Mouse (Mus musculus): Measurements from ENCODE around the gene Khdrbs2. TPM values are rescaled to one million over a fixed set of nuclear protein-coding genes. Genes with fewer than 3 reads are reported as not detected.

Gene Khdrbs2
- polyA plus RNA-seq, 1 experiment, result not detected

DNA sequence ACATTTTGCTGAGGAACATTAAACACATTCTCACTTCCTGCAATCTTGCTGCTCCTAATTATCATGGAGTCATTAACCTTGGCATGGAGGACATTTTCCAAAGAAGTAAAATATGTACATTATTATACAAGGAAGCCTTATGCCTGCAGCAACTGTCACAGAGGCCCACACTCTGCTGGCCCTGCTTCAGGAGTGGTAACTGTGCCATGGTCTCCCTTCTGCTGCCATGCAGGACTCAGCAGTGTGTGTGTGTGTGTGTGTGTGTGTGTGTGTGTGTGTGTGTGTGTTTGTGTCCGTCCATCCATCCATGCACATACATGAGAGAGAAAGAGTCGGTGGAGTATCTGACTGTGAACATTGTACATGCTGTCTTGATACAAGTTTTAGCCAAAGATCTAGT is 396.4 kb downstream of the Khdrbs2 start:
- no peak overlapping the region for H3K4me3 ChIP-seq (ENCODE audit: insufficient read depth, low read length)
- TF ChIP-seq CTCF (IDR thresholded peaks at IDR 0.05; ENCODE audit: low read depth, low read length) (no peak), POLR2A (IDR thresholded peaks at IDR 0.05; ENCODE audit: borderline replicate concordance, low read depth, low read length) (no peak)
- no peak overlapping the region for H3K27ac ChIP-seq (ENCODE audit: insufficient read depth, low read depth, low read length)
- H3K4me1 ChIP-seq (ENCODE audit: control insufficient read depth, insufficient read depth, low read length), result no peaks in the 10 kb centered on the region

DNA sequence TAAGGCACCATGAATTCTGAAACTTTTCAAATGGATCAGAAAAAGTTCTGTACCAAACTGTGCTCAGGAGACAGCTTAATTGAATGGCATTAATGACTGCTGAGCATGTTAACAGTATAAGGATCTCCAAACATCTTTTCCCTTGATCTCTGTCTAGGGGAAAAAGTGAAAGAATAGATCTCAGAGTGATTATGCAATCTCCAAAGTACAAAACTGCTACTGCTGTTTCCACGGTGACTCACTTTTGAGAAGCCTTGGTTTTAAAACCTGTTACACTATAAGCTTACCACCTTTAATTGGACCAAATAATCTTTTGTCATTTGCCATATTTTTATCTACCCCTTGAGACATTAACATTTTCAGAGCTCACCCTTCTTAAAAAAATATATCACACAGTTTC is 453.5 kb downstream of the Khdrbs2 start:
- no peak overlapping the region for H3K4me3 ChIP-seq (ENCODE audit: insufficient read depth, low read length)
- TF ChIP-seq POLR2A (IDR thresholded peaks at IDR 0.05; ENCODE audit: borderline replicate concordance, low read depth, low read length) (no peak), CTCF (IDR thresholded peaks at IDR 0.05; ENCODE audit: low read depth, low read length) (no peak)
- no peak overlapping the region for H3K27ac ChIP-seq (ENCODE audit: insufficient read depth, low read depth, low read length)
- no peaks in the 10 kb centered on the region for H3K4me1 ChIP-seq (ENCODE audit: control insufficient read depth, insufficient read depth, low read length)

DNA sequence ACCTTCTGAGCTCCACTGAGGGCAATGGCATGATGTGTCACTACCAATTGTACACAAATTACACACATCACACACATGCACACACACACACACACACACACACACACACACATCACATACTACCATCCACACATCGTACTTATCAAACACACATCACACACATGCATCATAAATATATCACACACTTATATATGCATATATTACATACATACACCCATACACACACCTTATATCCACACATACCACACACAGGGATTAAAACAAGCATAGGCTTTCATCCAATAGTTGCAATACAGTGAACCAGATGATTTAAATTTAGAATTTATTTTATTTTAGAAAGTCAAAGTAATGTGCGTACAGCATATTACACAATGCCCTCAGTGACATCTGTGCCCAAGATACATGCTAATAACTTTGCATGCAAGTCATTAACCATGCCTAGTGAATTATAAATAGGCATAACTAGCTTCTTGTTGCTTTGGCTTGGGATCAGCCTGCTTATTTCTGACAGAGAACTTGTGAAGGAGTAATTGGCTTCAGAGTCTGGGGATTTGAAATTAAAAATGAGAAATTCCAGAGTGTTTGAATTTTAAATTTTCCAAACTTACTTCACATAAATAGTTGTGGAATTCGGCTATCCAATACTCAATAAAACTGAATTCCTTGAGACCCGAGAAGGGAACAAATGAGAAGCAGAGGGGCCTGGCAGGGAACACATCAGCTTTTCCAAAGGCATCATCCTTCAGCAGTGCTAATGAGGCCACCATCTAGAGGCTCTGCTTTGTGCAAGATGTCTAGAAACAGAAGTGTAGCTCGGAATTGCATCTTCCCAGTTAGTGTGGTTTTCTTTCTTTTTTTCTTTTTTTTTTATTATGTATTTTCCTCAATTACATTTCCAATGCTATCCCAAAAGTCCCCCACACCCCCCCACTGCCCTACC is 460.2 kb downstream of the Khdrbs2 start:
- Histone ChIP-seq H3K4me3 (ENCODE audit: insufficient read depth, low read length) (no peak overlapping the region), H3K4me1 (ENCODE audit: control insufficient read depth, insufficient read depth, low read length) (no peaks in the 10 kb centered on the region), H3K27ac (ENCODE audit: insufficient read depth, low read depth, low read length) (no peak overlapping the region)
- TF ChIP-seq CTCF (IDR thresholded peaks at IDR 0.05; ENCODE audit: low read depth, low read length) (no peak), POLR2A (IDR thresholded peaks at IDR 0.05; ENCODE audit: borderline replicate concordance, low read depth, low read length) (no peak)

DNA sequence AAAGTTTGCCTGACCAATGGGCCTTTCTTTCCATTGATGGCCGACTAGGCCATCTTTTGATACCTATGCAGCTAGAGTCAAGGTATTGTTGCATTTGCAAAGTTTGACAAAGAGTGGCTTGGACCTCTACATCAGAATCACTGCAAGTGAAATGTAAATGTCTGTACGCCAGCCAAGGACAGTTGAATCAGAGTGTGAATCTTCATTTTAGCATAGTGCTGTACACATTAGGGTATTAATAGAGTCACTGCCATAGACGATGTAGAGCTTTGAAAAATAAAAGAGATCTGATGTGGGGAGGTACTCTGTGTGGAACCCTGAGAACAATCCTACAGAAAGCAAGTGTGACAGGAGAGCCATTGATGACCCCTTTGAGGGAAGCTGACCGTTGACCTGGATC is 460.9 kb downstream of the Khdrbs2 start:
- TF ChIP-seq CTCF (IDR thresholded peaks at IDR 0.05; ENCODE audit: low read depth, low read length) (no peak), POLR2A (IDR thresholded peaks at IDR 0.05; ENCODE audit: borderline replicate concordance, low read depth, low read length) (no peak)
- no peak overlapping the region for H3K27ac ChIP-seq (ENCODE audit: insufficient read depth, low read depth, low read length)
- H3K4me1 ChIP-seq (ENCODE audit: control insufficient read depth, insufficient read depth, low read length), result no peaks in the 10 kb centered on the region
- H3K4me3 ChIP-seq (ENCODE audit: insufficient read depth, low read length), result no peak overlapping the region

DNA sequence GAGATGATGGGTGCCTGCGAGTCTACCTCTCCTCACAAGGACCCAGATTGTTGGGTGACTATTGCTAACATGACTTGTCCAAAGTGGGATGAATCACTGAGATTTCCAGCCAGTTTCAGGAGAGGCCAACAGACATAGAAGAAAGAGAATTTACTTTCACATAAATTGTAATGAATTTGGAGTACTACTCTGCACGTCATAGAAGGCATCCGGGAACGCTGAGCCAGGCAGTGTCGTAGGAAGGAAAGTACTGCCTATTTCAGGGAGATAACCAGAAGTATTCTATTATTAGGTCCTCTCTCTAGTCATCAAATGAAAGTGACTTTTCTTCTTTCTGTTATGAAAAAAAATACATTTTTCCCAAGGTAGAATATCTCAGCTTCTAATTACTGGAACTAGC is 466.6 kb downstream of the Khdrbs2 start:
- H3K27ac ChIP-seq (ENCODE audit: insufficient read depth, low read depth, low read length), result no peak overlapping the region
- no peak overlapping the region for H3K4me3 ChIP-seq (ENCODE audit: insufficient read depth, low read length)
- no peaks in the 10 kb centered on the region for H3K4me1 ChIP-seq (ENCODE audit: control insufficient read depth, insufficient read depth, low read length)
- TF ChIP-seq POLR2A (IDR thresholded peaks at IDR 0.05; ENCODE audit: borderline replicate concordance, low read depth, low read length) (no peak), CTCF (IDR thresholded peaks at IDR 0.05; ENCODE audit: low read depth, low read length) (no peak)

DNA sequence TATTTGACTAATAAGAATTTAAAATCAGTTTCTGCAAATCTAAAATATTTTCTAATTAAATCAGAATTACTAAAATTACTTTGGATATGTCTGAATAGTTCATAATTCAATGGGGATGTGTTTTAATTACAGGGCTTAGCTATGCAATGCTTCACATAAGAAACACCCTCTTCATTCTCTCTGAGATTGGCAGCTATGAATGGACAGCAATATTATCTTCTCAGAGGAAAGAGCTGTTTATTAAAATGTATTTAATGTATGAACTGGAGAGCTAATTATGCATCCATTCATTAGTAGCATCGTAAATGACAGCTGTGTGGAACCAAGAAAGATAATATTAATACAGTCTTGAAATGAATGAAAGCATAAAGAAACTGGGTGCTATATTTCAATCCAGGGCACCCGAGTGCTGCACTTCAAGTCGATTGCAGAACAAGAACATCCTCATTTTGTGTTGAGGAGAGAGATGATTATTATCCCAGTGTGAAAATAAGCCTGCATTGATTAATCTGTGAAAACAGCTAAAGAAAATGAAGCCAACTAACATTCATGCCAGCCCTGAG is 477.2 kb downstream of the Khdrbs2 start:
- H3K27ac ChIP-seq (ENCODE audit: insufficient read depth, low read depth, low read length), result no peak overlapping the region
- H3K4me3 ChIP-seq (ENCODE audit: insufficient read depth, low read length), result no peak overlapping the region
- TF ChIP-seq POLR2A (IDR thresholded peaks at IDR 0.05; ENCODE audit: borderline replicate concordance, low read depth, low read length) (no peak), CTCF (IDR thresholded peaks at IDR 0.05; ENCODE audit: low read depth, low read length) (no peak)
- H3K4me1 ChIP-seq (ENCODE audit: control insufficient read depth, insufficient read depth, low read length), result no peaks in the 10 kb centered on the region

DNA sequence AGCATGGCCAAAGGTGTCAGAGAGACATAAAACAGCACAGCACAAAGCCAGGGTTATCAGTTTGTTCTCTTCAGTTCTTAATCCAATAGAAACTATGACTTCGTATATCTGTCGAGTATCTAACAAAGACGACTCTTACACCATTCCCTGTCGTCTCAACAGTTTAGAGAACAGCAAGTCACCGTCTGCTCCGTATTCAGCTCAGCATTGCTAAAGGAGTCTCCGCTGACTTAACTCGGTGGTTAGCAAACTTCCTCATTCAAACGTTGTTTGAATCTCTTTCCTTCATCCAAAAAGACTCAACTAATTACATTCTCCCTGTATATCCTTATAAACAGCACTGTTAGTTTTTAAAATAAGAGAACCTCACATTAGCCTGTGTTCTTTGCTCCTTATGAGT is 521.3 kb downstream of the Khdrbs2 start:
- TF ChIP-seq CTCF (IDR thresholded peaks at IDR 0.05; ENCODE audit: low read depth, low read length) (no peak), POLR2A (IDR thresholded peaks at IDR 0.05; ENCODE audit: borderline replicate concordance, low read depth, low read length) (no peak)
- no peak overlapping the region for H3K27ac ChIP-seq (ENCODE audit: insufficient read depth, low read depth, low read length)

DNA sequence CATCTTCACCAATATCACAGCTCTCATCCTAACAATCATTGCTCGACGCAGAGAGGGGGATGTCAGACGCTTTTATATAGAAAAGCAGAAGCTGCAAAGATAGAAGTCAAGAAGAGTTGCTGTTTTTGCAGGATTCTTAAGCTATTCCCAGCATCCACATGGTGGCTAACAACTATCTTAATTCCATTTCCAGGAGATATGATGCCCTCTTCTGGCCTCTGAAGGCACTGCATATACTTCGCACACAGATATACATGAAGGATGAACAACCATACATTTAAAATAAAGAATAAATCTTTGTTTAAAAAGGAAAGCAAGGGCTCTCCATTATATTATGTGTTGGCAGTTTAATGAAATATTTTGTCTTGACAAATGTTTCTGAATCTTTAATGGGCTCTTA is 527.6 kb downstream of the Khdrbs2 start:
- Histone ChIP-seq H3K4me3 (ENCODE audit: insufficient read depth, low read length) (no peak overlapping the region), H3K4me1 (ENCODE audit: control insufficient read depth, insufficient read depth, low read length) (no peaks in the 10 kb centered on the region), H3K27ac (ENCODE audit: insufficient read depth, low read depth, low read length) (no peak overlapping the region)
- TF ChIP-seq POLR2A (IDR thresholded peaks at IDR 0.05; ENCODE audit: borderline replicate concordance, low read depth, low read length) (no peak), CTCF (IDR thresholded peaks at IDR 0.05; ENCODE audit: low read depth, low read length) (no peak)

More for the DNA sequence above, 521.3 kb downstream of the Khdrbs2 start:
- Histone ChIP-seq H3K4me1 (ENCODE audit: control insufficient read depth, insufficient read depth, low read length) (no peaks in the 10 kb centered on the region), H3K4me3 (ENCODE audit: insufficient read depth, low read length) (no peak overlapping the region)

DNA sequence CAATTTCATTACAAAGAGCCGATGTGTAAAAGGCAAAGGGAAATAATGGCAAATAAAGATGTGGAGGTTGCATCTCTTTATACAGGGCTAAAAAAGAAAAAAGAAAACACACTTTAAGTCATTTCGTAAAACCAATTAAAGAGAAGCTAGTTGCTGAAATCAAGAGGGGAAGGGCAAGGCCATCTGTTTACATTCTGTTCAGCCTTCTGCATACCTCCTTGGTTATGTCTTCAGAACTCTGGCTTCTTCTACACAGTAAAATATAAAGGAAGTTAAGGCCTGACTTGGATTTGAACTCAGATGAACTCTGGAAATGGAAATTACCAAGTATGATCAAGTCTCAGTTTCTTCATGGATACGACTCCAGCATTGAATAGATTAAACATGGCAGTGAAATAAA is 528.8 kb downstream of the Khdrbs2 start:
- TF ChIP-seq POLR2A (IDR thresholded peaks at IDR 0.05; ENCODE audit: borderline replicate concordance, low read depth, low read length) (no peak), CTCF (IDR thresholded peaks at IDR 0.05; ENCODE audit: low read depth, low read length) (no peak)
- Histone ChIP-seq H3K27ac (ENCODE audit: insufficient read depth, low read depth, low read length) (no peak overlapping the region), H3K4me3 (ENCODE audit: insufficient read depth, low read length) (no peak overlapping the region), H3K4me1 (ENCODE audit: control insufficient read depth, insufficient read depth, low read length) (no peaks in the 10 kb centered on the region)
